Mouse (Mus musculus) MEL (cell line): ENCODE data around the gene Eri3.
A peak's percentile ranks its signal among the peaks of the same experiment; 100 is the strongest.

ENCODE experiments used
- CTCF ChIP-seq, 3 experiments: IDR thresholded peaks in 2 of 3; conservative IDR thresholded peaks in 1 of 3; 2 replicates each; pipeline ENCODE4 v1.5.1; 2011 to 2012; ENCODE audit warnings: low read length in 3 of 3, low read depth in 2 of 3, mild to moderate bottlenecking in 2 of 3, improper control_type of control experiment in 1 of 3, inconsistent platforms in 1 of 3, mixed read lengths in 1 of 3, moderate library complexity in 1 of 3; ENCODE audit not compliant: control insufficient read depth in 1 of 3, insufficient read depth in 1 of 3, poor library complexity in 1 of 3, severe bottlenecking in 1 of 3
- ELF1 ChIP-seq: IDR thresholded peaks from 2 replicates; pipeline ENCODE4 v1.6.1; 2014; ENCODE audit warnings: low read depth, mild to moderate bottlenecking, inconsistent platforms, low read length, improper control_type of control experiment, moderate library complexity
- GATA1 ChIP-seq: IDR thresholded peaks from 2 replicates; pipeline ENCODE4 v1.6.1; 2011; ENCODE audit warnings: low read depth, low read length, improper control_type of control experiment
- TBP ChIP-seq: IDR thresholded peaks from 2 replicates; pipeline ENCODE4 v1.8.0; 2011; ENCODE audit warnings: low read depth, low read length, improper control_type of control experiment
- USF2 ChIP-seq, 2 experiments: IDR thresholded peaks; 2 replicates each; pipeline ENCODE4 v1.6.1; 2011 to 2012; ENCODE audit warnings: improper control_type of control experiment in 2 of 2, low read length in 2 of 2, borderline replicate concordance in 1 of 2, inconsistent platforms in 1 of 2, low read depth in 1 of 2, mild to moderate bottlenecking in 1 of 2; ENCODE audit not compliant: insufficient read depth in 1 of 2
- ZNF384 ChIP-seq: IDR thresholded peaks from 2 replicates; pipeline ENCODE4 v1.6.1; 2012; ENCODE audit warnings: low read depth, mild to moderate bottlenecking, inconsistent platforms, low read length, improper control_type of control experiment

GRCm38 (mm10) chr4:117658582-117659444, 108.6 kb downstream of the Eri3 start:
- TF ChIP-seq USF2 (IDR thresholded peaks at IDR 0.05; ENCODE audit: borderline replicate concordance in 1 of 2, insufficient read depth in 1 of 2, low read depth in 1 of 2, low read length in 2 of 2) (no peak), TBP (no peak), CTCF (IDR thresholded peaks at IDR 0.05 in 2 of 3, conservative IDR thresholded peaks at IDR 0.05 in 1 of 3; ENCODE audit: control insufficient read depth in 1 of 3, insufficient read depth in 1 of 3, low read depth in 2 of 3, low read length in 3 of 3, poor library complexity in 1 of 3, severe bottlenecking in 1 of 3) (0 out of 6 replicates have a peak, but pooled peaks of 1 of the 3 experiments have one; percentile 3), GATA1 (no peak), ELF1 (no peak), ZNF384 (no peak)
